Mouse (Mus musculus) C2C12 (cell line): ENCODE measurements around the gene Olfr103. TPM values are rescaled to one million over a fixed set of nuclear protein-coding genes. Genes with fewer than 3 reads are reported as not detected.

ENCODE experiments used
- H3K27me3 ChIP-seq: one replicate; pipeline ENCODE4 v1.6.1; 2011; ENCODE audit not compliant: control insufficient read depth, insufficient read depth, insufficient read length
- H3K36me3 ChIP-seq: one replicate; pipeline ENCODE4 v1.6.1; 2011; ENCODE audit not compliant: control insufficient read depth, insufficient read depth
- H3K4me3 ChIP-seq: one replicate; pipeline ENCODE4 v1.5.1; 2011; ENCODE audit warnings: mild to moderate bottlenecking, control low read depth; ENCODE audit not compliant: poor library complexity, insufficient read depth, severe bottlenecking
- H3K79me2 ChIP-seq: one replicate; pipeline ENCODE4 v1.6.1; 2011; ENCODE audit not compliant: control insufficient read depth, insufficient read depth
- H3K79me3 ChIP-seq: one replicate; pipeline ENCODE4 v1.6.1; 2011; ENCODE audit warnings: low read depth, control low read depth
- H3ac ChIP-seq: one replicate; pipeline ENCODE3; 2011; ENCODE audit warnings: low read depth; ENCODE audit not compliant: control insufficient read depth, insufficient read length
- CEBPB ChIP-seq: IDR thresholded peaks from one replicate; pipeline ENCODE4 v1.6.1; 2011; ENCODE audit warnings: low read depth, mild to moderate bottlenecking, control low read depth, moderate library complexity
- CTCF ChIP-seq: IDR thresholded peaks from one replicate; pipeline ENCODE4 v1.5.1; 2011; ENCODE audit not compliant: control insufficient read depth, insufficient read depth, insufficient read length
- FOSL1 ChIP-seq: IDR thresholded peaks from one replicate; pipeline ENCODE4 v1.8.0; 2011; ENCODE audit warnings: mild to moderate bottlenecking, low read length; ENCODE audit not compliant: poor library complexity, insufficient read depth, severe bottlenecking
- MAX ChIP-seq: IDR thresholded peaks from one replicate; pipeline ENCODE4 v1.6.1; 2011; ENCODE audit warnings: mild to moderate bottlenecking, control low read depth
- MYOD1 ChIP-seq: IDR thresholded peaks from one replicate; pipeline ENCODE4 v1.6.1; 2011; ENCODE audit warnings: low read depth; ENCODE audit not compliant: control insufficient read depth, insufficient read length
- MYOG ChIP-seq: IDR thresholded peaks from one replicate; pipeline ENCODE4 v1.6.1; 2011; ENCODE audit not compliant: control insufficient read depth, insufficient read length; ENCODE audit errors: extremely low read depth
- USF1 ChIP-seq: IDR thresholded peaks from one replicate; pipeline ENCODE4 v1.6.1; 2011; ENCODE audit warnings: low read depth, mild to moderate bottlenecking, control low read depth, moderate library complexity
- polyA plus RNA-seq: library from polyadenylated mRNA; unstranded; fragments of >200 nt; fragmentation: generic; extraction: Trizol; gene quantifications from one replicate; pipeline ENCODE4 v1.2.1, GENCODE M21; 2012; ENCODE audit warnings: missing spikeins

Olfr103 gene
- polyA plus RNA-seq, 1 experiment, result not detected

DNA sequence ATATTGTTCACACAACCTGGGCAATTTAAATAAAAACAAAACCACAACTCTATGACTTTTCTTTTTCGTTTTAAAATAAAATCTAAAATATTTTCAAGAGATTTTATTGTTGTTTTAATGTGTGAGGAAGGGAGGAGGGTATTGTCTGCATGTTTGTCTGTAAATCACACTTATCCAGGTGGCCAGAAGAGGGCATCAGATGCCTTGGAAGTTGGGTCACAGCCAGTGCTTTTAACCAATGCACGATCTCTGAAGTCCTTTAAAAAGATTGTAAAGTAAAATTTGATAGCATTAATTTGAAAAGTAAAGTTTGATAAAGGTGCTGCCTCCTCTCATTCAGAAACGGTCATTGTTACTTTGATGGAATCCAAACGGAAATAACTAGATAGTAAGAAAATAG lies 31.0 kb downstream of the Olfr103 start:
- H3K4me3 ChIP-seq, result no peak overlapping the region
- H3K36me3 ChIP-seq, result no peaks in the 10 kb centered on the region
- H3K79me3 ChIP-seq, result no peaks in the 10 kb centered on the region
- no peak for TF ChIP-seq CEBPB
- no peak for TF ChIP-seq MAX
- no peak for TF ChIP-seq FOSL1
- TF ChIP-seq MYOD1, result no peak
- TF ChIP-seq MYOG, result no peak
- no peak for TF ChIP-seq USF1
- TF ChIP-seq CTCF, result no peak
- H3K79me2 ChIP-seq, result no peaks in the 10 kb centered on the region
- H3K27me3 ChIP-seq, result no peaks in the 10 kb centered on the region
- no peak overlapping the region for H3ac ChIP-seq

DNA sequence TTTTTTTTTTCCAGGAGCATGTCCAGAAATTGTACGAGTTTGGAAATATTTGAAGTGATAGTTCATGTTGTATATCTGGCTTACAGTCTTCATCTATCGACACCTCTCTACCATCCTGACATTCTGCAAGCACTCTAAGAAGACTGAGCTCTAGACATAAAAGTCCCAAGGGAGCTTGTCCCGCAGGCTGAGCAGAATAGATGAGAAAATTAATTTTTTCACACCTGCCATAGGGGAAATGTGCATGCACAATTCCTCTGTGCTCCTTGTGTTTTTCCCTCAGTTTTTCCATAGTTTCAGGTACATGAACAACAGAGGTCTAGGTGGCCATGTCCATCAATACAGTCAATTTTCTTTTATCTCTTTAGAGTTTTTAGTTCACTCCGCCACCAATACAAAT lies 35.3 kb downstream of the Olfr103 start, which contains the start of gene Olfr101:
Gene Olfr101 (minus strand): TSS at position 101 of the 400 bp plus-strand sequence.
- TF ChIP-seq USF1 (no peak), MYOD1 (no peak), CEBPB (no peak), CTCF (no peak), MYOG (no peak), MAX (no peak), FOSL1 (no peak)
- Histone ChIP-seq H3K79me2 (no peaks in the 10 kb centered on the region), H3K36me3 (no peaks in the 10 kb centered on the region), H3K27me3 (no peaks in the 10 kb centered on the region), H3ac (no peak within 1 kb of the TSS), H3K4me3 (no peak within 1 kb of the TSS), H3K79me3 (no peaks in the 10 kb centered on the region)

Other genes starting within 250 kb of the Olfr103 start
- not detected for gene Olfr91, start 241.4 kb downstream of the Olfr103 start, polyA plus RNA-seq
- gene Olfr92, start 219.6 kb downstream of the Olfr103 start, polyA plus RNA-seq, result not detected
- gene Olfr93, start 178.2 kb downstream of the Olfr103 start, polyA plus RNA-seq, result not detected
- gene Ubd, start 145.8 kb downstream of the Olfr103 start, polyA plus RNA-seq, result not detected
- gene Olfr94, start 138.7 kb downstream of the Olfr103 start, polyA plus RNA-seq, result not detected
- gene Olfr95, start 126.6 kb downstream of the Olfr103 start, polyA plus RNA-seq, result not detected
- not detected for gene Olfr96, start 119.6 kb downstream of the Olfr103 start, polyA plus RNA-seq
- gene Olfr97, start 102.4 kb downstream of the Olfr103 start, polyA plus RNA-seq, result not detected
- gene Olfr98, start 75.9 kb downstream of the Olfr103 start, polyA plus RNA-seq, result not detected
- 2.0 TPM for gene H2-M3, start 69.5 kb downstream of the Olfr103 start, polyA plus RNA-seq
- gene Olfr99, start 56.2 kb downstream of the Olfr103 start, polyA plus RNA-seq, result not detected
- not detected for gene Olfr101, start 35.4 kb downstream of the Olfr103 start, polyA plus RNA-seq
- gene Olfr102, start 22.6 kb downstream of the Olfr103 start, polyA plus RNA-seq, result not detected
- gene Olfr104-ps, start 19.9 kb upstream of the Olfr103 start, polyA plus RNA-seq, result not detected
- gene Olfr105-ps, start 39.3 kb upstream of the Olfr103 start, polyA plus RNA-seq, result not detected
- gene Olfr106-ps, start 50.7 kb upstream of the Olfr103 start, polyA plus RNA-seq, result not detected
- gene Olfr107, start 59.5 kb upstream of the Olfr103 start, polyA plus RNA-seq, result not detected
- gene Olfr108, start 105.8 kb upstream of the Olfr103 start, polyA plus RNA-seq, result not detected
- gene Olfr109, start 119.2 kb upstream of the Olfr103 start, polyA plus RNA-seq, result not detected
- gene H2-M2, start 143.9 kb upstream of the Olfr103 start, polyA plus RNA-seq, result not detected
- gene Olfr110, start 152.8 kb upstream of the Olfr103 start, polyA plus RNA-seq, result not detected
- gene Olfr111, start 168.3 kb upstream of the Olfr103 start, polyA plus RNA-seq, result not detected
- not detected for gene Olfr112, start 229.8 kb upstream of the Olfr103 start, polyA plus RNA-seq
- gene Olfr113, start 238.0 kb upstream of the Olfr103 start, polyA plus RNA-seq, result not detected